Mouse (Mus musculus) spleen, adult 2 months (tissue): ENCODE measurements at regions not wholly inside any gene's neighbourhood (a gene's known extent, or its start where the extent isn't known, plus 50 kb on each side); places are given as distances from the start of the nearest gene placed in this dataset.

Source experiments
- CTCF ChIP-seq: fragments of 200-500 bp; IDR thresholded peaks from 2 replicates; pipeline ENCODE4 v1.5.1; 2011; ENCODE audit warnings: mild to moderate bottlenecking, inconsistent platforms; ENCODE audit not compliant: insufficient read depth, insufficient read length, insufficient replicate concordance; ENCODE audit errors: extremely low read depth
- POLR2A ChIP-seq: fragments of 200-500 bp; IDR thresholded peaks from 2 replicates; pipeline ENCODE4 v1.6.1; 2011; ENCODE audit warnings: low read depth, low read length, inconsistent platforms

- TF ChIP-seq CTCF, result no peak
- no peak for TF ChIP-seq POLR2A
Measured at GRCm38 (mm10) chr6:139253704-139254103, 248.1 kb downstream of the Rergl start.
